Mouse (Mus musculus) embryonic fibroblast, embryonic 13.5 days (primary cell): ENCODE results near the gene Steap4.

Experiments
- CTCF ChIP-seq: IDR thresholded peaks from 2 replicates; pipeline ENCODE4 v1.5.1; 2011; ENCODE audit warnings: mild to moderate bottlenecking, control low read depth, low read length, moderate library complexity, borderline replicate concordance; ENCODE audit not compliant: insufficient read depth
- POLR2A ChIP-seq: IDR thresholded peaks from 2 replicates; pipeline ENCODE4 v1.6.1; 2011; ENCODE audit warnings: low read depth, mild to moderate bottlenecking, control low read depth, low read length, moderate library complexity

DNA sequence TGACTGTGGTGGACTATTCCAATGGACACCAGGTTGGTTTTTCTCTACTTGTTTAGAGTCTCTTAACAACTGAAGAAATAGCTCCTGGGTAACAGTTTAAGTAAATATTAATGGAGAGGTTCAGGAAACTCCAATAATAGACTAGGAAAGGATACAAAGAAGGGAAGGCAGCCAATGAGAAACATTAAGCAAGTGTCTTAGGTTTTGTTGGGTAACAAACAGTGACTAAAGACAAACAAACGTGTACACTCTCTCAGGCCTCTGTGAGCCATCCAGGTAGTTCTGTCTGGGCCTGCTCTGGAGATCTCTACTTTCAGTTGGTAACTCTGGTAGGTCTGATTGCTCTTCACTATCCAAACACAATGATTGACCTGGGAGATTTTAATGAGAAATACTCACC lies 37.5 kb upstream of the Steap4 start:
- no peak for TF ChIP-seq CTCF
- no peak for TF ChIP-seq POLR2A
